Mouse (Mus musculus) ES-E14 (cell line): ENCODE measurements around the gene Otulin. TPM values are rescaled to one million over a fixed set of nuclear protein-coding genes. Genes with fewer than 3 reads are reported as not detected.

ENCODE experiments used
- DNase-seq: peaks from one replicate; pipeline ENCODE4 v3.0.0-alpha.2; 2013; ENCODE audit warnings: low read depth, low spot score
- H3K27ac ChIP-seq: 2 replicates; pipeline ENCODE4 v1.5.1; 2012; ENCODE audit warnings: low read depth, mild to moderate bottlenecking, low read length, moderate library complexity, mixed read lengths; ENCODE audit not compliant: poor library complexity, insufficient read depth, severe bottlenecking
- H3K36me3 ChIP-seq: 2 replicates; pipeline ENCODE4 v1.6.1; 2012; ENCODE audit warnings: mild to moderate bottlenecking, low read length, moderate library complexity, mixed read lengths; ENCODE audit not compliant: control insufficient read depth, poor library complexity, insufficient read depth, severe bottlenecking
- H3K4me1 ChIP-seq, 2 experiments: fragments of 150-350 bp in 1 of 2; sonication (generic) in 1 of 2; 2 replicates each; pipeline ENCODE4 v1.6.1; 2012; ENCODE audit warnings: low read length in 2 of 2, mild to moderate bottlenecking in 1 of 2, mixed read lengths in 1 of 2; ENCODE audit not compliant: control insufficient read depth in 2 of 2, insufficient read depth in 2 of 2, poor library complexity in 1 of 2
- H3K4me3 ChIP-seq, 2 experiments: fragments of 150-350 bp in 1 of 2; sonication (generic) in 1 of 2; 2 replicates each; pipeline ENCODE4 v1.5.1; 2012; ENCODE audit warnings: low read length in 2 of 2, low read depth in 1 of 2, mild to moderate bottlenecking in 1 of 2, mixed read lengths in 1 of 2; ENCODE audit not compliant: insufficient read depth in 1 of 2, poor library complexity in 1 of 2, severe bottlenecking in 1 of 2
- H3K9ac ChIP-seq: 2 replicates; pipeline ENCODE4 v1.6.1; 2012; ENCODE audit warnings: low read depth, mild to moderate bottlenecking, low read length, mixed read lengths; ENCODE audit not compliant: poor library complexity, insufficient read depth, severe bottlenecking
- H3K9me3 ChIP-seq: fragments of 150-350 bp; sonication (generic); 2 replicates; pipeline ENCODE4 v1.6.1; 2012; ENCODE audit warnings: low read depth, mild to moderate bottlenecking, low read length; ENCODE audit not compliant: control insufficient read depth, insufficient read depth
- CHD2 ChIP-seq: IDR thresholded peaks from 2 replicates; pipeline ENCODE4 v1.6.1; 2014; ENCODE audit warnings: mild to moderate bottlenecking, low read depth, low read length, inconsistent platforms
- HCFC1 ChIP-seq: IDR thresholded peaks from 2 replicates; pipeline ENCODE4 v1.6.1; 2012; ENCODE audit warnings: low read length, inconsistent platforms, borderline replicate concordance; ENCODE audit not compliant: insufficient read depth
- MAFK ChIP-seq: IDR thresholded peaks from 2 replicates; pipeline ENCODE4 v1.6.1; 2014; ENCODE audit warnings: mild to moderate bottlenecking, low read depth, low read length, inconsistent platforms; ENCODE audit not compliant: insufficient read depth
- ZC3H11A ChIP-seq: IDR thresholded peaks from 2 replicates; pipeline ENCODE4 v1.6.1; 2012; ENCODE audit warnings: low read depth, mild to moderate bottlenecking, inconsistent platforms, low read length, borderline replicate concordance
- ZNF384 ChIP-seq: IDR thresholded peaks from 2 replicates; pipeline ENCODE4 v1.6.1; 2012; ENCODE audit warnings: low read depth, low read length, inconsistent platforms
- in situ Hi-C, 2 experiments: fragments of 600-800 bp; cut with MboI; formaldehyde crosslinking; loops; one replicate each; pipeline ENCODE4 v1.15.1; 2025; ENCODE audit warnings: low sequenced_read_pairs in 2 of 2, inconsistent platforms in 1 of 2; ENCODE audit not compliant: unreplicated experiment in 2 of 2
- total RNA-seq: library from RNA; depleted of rRNA; stranded (reverse); fragments of 300-350 nt; gene quantifications from 2 replicates; pipeline ENCODE4 v1.2.3, GENCODE M21; 2012

The Otulin gene
- total RNA-seq, 1 experiment: 28.0 TPM

- TF ChIP-seq ZC3H11A: no peak
- Histone ChIP-seq H3K9me3 (no peaks in the 10 kb centered on the region), H3K27ac (no peak overlapping the region), H3K9ac (no peak overlapping the region), H3K4me1 (peaks cover 0 to 6% of the 10 kb centered on the region in 2 experiments; a peak in 1 of 4 replicates), H3K36me3 (peaks cover 28% of the 10 kb centered on the region; the same call in 1 of the 2 replicates), H3K4me3 (no peak overlapping the region)
- DNase-seq: no peak
- in situ Hi-C loops: loop anchor here (25.0 kb wide), 1 partner anchor 283 kb away; no protein-coding TSS in a partner anchor
Measured at GRCm38 (mm10) chr15:27594973-27595372, 35.5 kb downstream of the Otulin start.

GRCm38 (mm10) chr15:27593717-27594116 is 36.8 kb downstream of the Otulin start:
- TF ChIP-seq ZNF384 (no peak), ZC3H11A (no peak), MAFK (no peak), HCFC1 (no peak), CHD2 (no peak)
- Histone ChIP-seq H3K4me3 (no peak overlapping the region), H3K9ac (no peak overlapping the region), H3K9me3 (no peaks in the 10 kb centered on the region), H3K36me3 (peaks cover 23% of the 10 kb centered on the region; the same call in 1 of the 2 replicates), H3K27ac (peak overlapping the region; percentile 25; the same call in 1 of the 2 replicates), H3K4me1 (peaks cover 0 to 6% of the 10 kb centered on the region in 2 experiments; a peak in 1 of 4 replicates)
- DNase-seq: no peak
- in situ Hi-C loops: loop anchor here (25.0 kb wide), 1 partner anchor 281 kb away; no protein-coding TSS in a partner anchor

GRCm38 (mm10) chr15:27592620-27593320 is 37.7 kb downstream of the Otulin start:
- no peak overlapping the region for H3K27ac ChIP-seq
- in situ Hi-C loops: loop anchor here (25.0 kb wide), 1 partner anchor 280 kb away; no protein-coding TSS in a partner anchor

GRCm38 (mm10) chr15:27590812-27591211 is 39.7 kb downstream of the Otulin start:
- peaks cover 21% of the 10 kb centered on the region; the same call in 1 of the 2 replicates for H3K36me3 ChIP-seq

More at GRCm38 (mm10) chr15:27592620-27593320, 37.7 kb downstream of the Otulin start:
- Histone ChIP-seq H3K9me3 (no peaks in the 10 kb centered on the region), H3K36me3 (peaks cover 21% of the 10 kb centered on the region; the same call in 1 of the 2 replicates), H3K9ac (no peak overlapping the region), H3K4me3 (no peak overlapping the region), H3K4me1 (peaks cover 0 to 6% of the 10 kb centered on the region in 2 experiments; a peak in 1 of 4 replicates)
- TF ChIP-seq ZNF384 (no peak), MAFK (no peak), CHD2 (no peak), ZC3H11A (no peak), HCFC1 (no peak)
- no peak for DNase-seq

More at GRCm38 (mm10) chr15:27590812-27591211, 39.7 kb downstream of the Otulin start:
- Histone ChIP-seq H3K9ac (no peak overlapping the region), H3K4me1 (peaks cover 0 to 5% of the 10 kb centered on the region in 2 experiments; a peak in 1 of 4 replicates), H3K9me3 (no peaks in the 10 kb centered on the region), H3K4me3 (no peak overlapping the region), H3K27ac (no peak overlapping the region)
- in situ Hi-C loops: loop anchor here (25.0 kb wide), 1 partner anchor 279 kb away; no protein-coding TSS in a partner anchor
- TF ChIP-seq MAFK (no peak), HCFC1 (no peak), CHD2 (no peak), ZNF384 (no peak), ZC3H11A (no peak)
- no peak for DNase-seq
